Mouse (Mus musculus) midbrain, embryonic 16.5 days (tissue): ENCODE data around the gene Neo1. TPM values are rescaled to one million over a fixed set of nuclear protein-coding genes. Genes with fewer than 3 reads are reported as not detected.
A peak's percentile ranks its signal among the peaks of the same experiment; 100 is the strongest.

Source experiments
- ATAC-seq: fragments of 200-750 bp; cut with Nextera tagmentation; 2 replicates; pipeline ENCODE4 v1.8.0; 2017; ENCODE audit warnings: moderate TSS enrichment
- H3K27ac ChIP-seq: fragments of 300-500 bp; sonication (generic); 2 replicates; pipeline ENCODE4 v1.5.1; 2014; ENCODE audit warnings: mild to moderate bottlenecking, low read length, mixed read lengths
- H3K27me3 ChIP-seq: fragments of 300-500 bp; sonication (generic); 2 replicates; pipeline ENCODE4 v1.6.1; 2014; ENCODE audit warnings: low read depth, low read length, mixed read lengths; ENCODE audit not compliant: control insufficient read depth, insufficient read depth
- H3K36me3 ChIP-seq: fragments of 300-500 bp; sonication (generic); 2 replicates; pipeline ENCODE4 v1.6.1; 2014; ENCODE audit warnings: mild to moderate bottlenecking, low read length, moderate library complexity, mixed read lengths; ENCODE audit not compliant: control insufficient read depth, insufficient read depth
- H3K4me1 ChIP-seq: fragments of 300-500 bp; sonication (generic); 2 replicates; pipeline ENCODE4 v1.6.1; 2014; ENCODE audit warnings: mild to moderate bottlenecking, low read length, mixed read lengths; ENCODE audit not compliant: control insufficient read depth, insufficient read depth
- H3K4me2 ChIP-seq: fragments of 300-500 bp; sonication (generic); 2 replicates; pipeline ENCODE4 v1.6.1; 2014; ENCODE audit warnings: mild to moderate bottlenecking, low read length, mixed read lengths
- H3K4me3 ChIP-seq: fragments of 300-500 bp; sonication (generic); 2 replicates; pipeline ENCODE4 v1.5.1; 2014; ENCODE audit warnings: low read depth, mild to moderate bottlenecking, low read length, moderate library complexity, mixed read lengths
- H3K9ac ChIP-seq: fragments of 300-500 bp; sonication (generic); 2 replicates; pipeline ENCODE4 v1.6.1; 2014; ENCODE audit warnings: low read depth, low read length, mixed read lengths
- H3K9me3 ChIP-seq: fragments of 300-500 bp; sonication (generic); replicated peaks from 2 replicates; pipeline ENCODE4 v1.6.1; 2014; ENCODE audit warnings: mild to moderate bottlenecking, low read length, mixed read lengths; ENCODE audit not compliant: control insufficient read depth, poor library complexity, severe bottlenecking
- WGBS: fragments of 180-500 bp; shearing (Covaris S2); extraction: QIAGEN DNeasy Blood & Tissue Kit; methylation state at CpG from one replicate; pipeline ENCODE4 v1.1.7; 2014; 5-methylcytosine and 5-hydroxymethylcytosine counted together
- polyA plus RNA-seq: library from polyadenylated mRNA; unstranded; fragments of >200 nt; fragmentation: Nextera tagmentation; extraction: Ambion mirVana; gene quantifications from 2 replicates; pipeline ENCODE4 v1.2.1, GENCODE M21; 2015

Neo1 gene
- polyA plus RNA-seq = 48.6 and 51.2 TPM in 2 replicates

GRCm38 (mm10) chr9:59036159-59036731 is at the start of gene Neo1:
Gene Neo1, minus strand, starts transcription at chr9:59036441.
- peak within 1 kb of the TSS; percentile 80 for H3K4me2 ChIP-seq
- H3K9ac ChIP-seq = peak within 1 kb of the TSS; percentile 97
- no peaks in the 10 kb centered on the region for H3K36me3 ChIP-seq
- ATAC-seq = peak; percentile 95
- under 1% methylated on average over 64 of the region's 86 CpGs for WGBS
- peaks cover 32% of the 10 kb centered on the region for H3K4me1 ChIP-seq
- peak within 1 kb of the TSS; percentile 100 for H3K27ac ChIP-seq
- no peaks in the 10 kb centered on the region for H3K27me3 ChIP-seq
- peak within 1 kb of the TSS; percentile 82 for H3K4me3 ChIP-seq
- H3K9me3 ChIP-seq = no peaks in the 10 kb centered on the region

- Histone ChIP-seq H3K9me3 (no peaks in the 10 kb centered on the region), H3K9ac (no peak overlapping the region), H3K4me1 (peaks cover 31% of the 10 kb centered on the region), H3K27ac (no peak overlapping the region), H3K4me2 (no peak overlapping the region), H3K27me3 (no peaks in the 10 kb centered on the region), H3K4me3 (no peak overlapping the region), H3K36me3 (no peaks in the 10 kb centered on the region)
- no peak for ATAC-seq
- WGBS = 66% methylated on average over 4 of the region's 4 CpGs
Measured at GRCm38 (mm10) chr9:59075632-59076031, 39.4 kb upstream of the Neo1 start.

GRCm38 (mm10) chr9:59073887-59074286 is 37.6 kb upstream of the Neo1 start:
- H3K4me1 ChIP-seq = peaks cover 31% of the 10 kb centered on the region
- no peaks in the 10 kb centered on the region for H3K9me3 ChIP-seq
- 48% methylated on average over 4 of the region's 4 CpGs for WGBS
- H3K36me3 ChIP-seq = no peaks in the 10 kb centered on the region
- no peak overlapping the region for H3K9ac ChIP-seq
- H3K4me3 ChIP-seq = no peak overlapping the region
- no peak; the same call in 1 of the 2 replicates for ATAC-seq
- H3K27me3 ChIP-seq = no peaks in the 10 kb centered on the region
- peak overlapping the region; percentile 84; the same call in 1 of the 2 replicates for H3K27ac ChIP-seq
- no peak overlapping the region for H3K4me2 ChIP-seq

- ATAC-seq = peak; percentile 96
- 8% methylated on average over 14 of the region's 14 CpGs for WGBS
- no peak overlapping the region for H3K9ac ChIP-seq
Measured at GRCm38 (mm10) chr9:59072076-59072777, 36.0 kb upstream of the Neo1 start.

GRCm38 (mm10) chr9:59071220-59071977 is 35.2 kb upstream of the Neo1 start:
- Histone ChIP-seq H3K27me3 (no peaks in the 10 kb centered on the region), H3K27ac (peak overlapping the region; percentile 84), H3K4me3 (no peak overlapping the region), H3K4me1 (peaks cover 35% of the 10 kb centered on the region), H3K9me3 (no peaks in the 10 kb centered on the region), H3K36me3 (no peaks in the 10 kb centered on the region), H3K9ac (no peak overlapping the region), H3K4me2 (peak overlapping the region; percentile 49)
- no peak for ATAC-seq
- 54% methylated on average over 7 of the region's 7 CpGs for WGBS

More at GRCm38 (mm10) chr9:59072076-59072777, 36.0 kb upstream of the Neo1 start:
- no peaks in the 10 kb centered on the region for H3K27me3 ChIP-seq
- H3K4me1 ChIP-seq = peaks cover 31% of the 10 kb centered on the region
- no peaks in the 10 kb centered on the region for H3K9me3 ChIP-seq
- no peaks in the 10 kb centered on the region for H3K36me3 ChIP-seq
- H3K4me2 ChIP-seq = peak overlapping the region; percentile 49
- H3K27ac ChIP-seq = peak overlapping the region; percentile 84
- peak overlapping the region; percentile 14; the same call in 1 of the 2 replicates for H3K4me3 ChIP-seq

GRCm38 (mm10) chr9:59070216-59070615 is 34.0 kb upstream of the Neo1 start:
- no peak for ATAC-seq
- H3K27ac ChIP-seq = no peak overlapping the region
- 84% methylated on average over 4 of the region's 4 CpGs for WGBS

GRCm38 (mm10) chr9:59065616-59066301 is 29.5 kb upstream of the Neo1 start:
- Histone ChIP-seq H3K27ac (no peak overlapping the region), H3K9ac (no peak overlapping the region), H3K27me3 (no peaks in the 10 kb centered on the region), H3K4me1 (peaks cover 5% of the 10 kb centered on the region; the same call in 1 of the 2 replicates), H3K4me3 (no peak overlapping the region), H3K36me3 (no peaks in the 10 kb centered on the region), H3K9me3 (no peaks in the 10 kb centered on the region), H3K4me2 (no peak overlapping the region)
- no peak for ATAC-seq
- WGBS = 55% methylated on average over 6 of the region's 6 CpGs

More at GRCm38 (mm10) chr9:59070216-59070615, 34.0 kb upstream of the Neo1 start:
- H3K4me3 ChIP-seq = no peak overlapping the region
- H3K4me2 ChIP-seq = no peak overlapping the region
- no peaks in the 10 kb centered on the region for H3K36me3 ChIP-seq
- H3K9ac ChIP-seq = no peak overlapping the region
- no peaks in the 10 kb centered on the region for H3K27me3 ChIP-seq
- H3K4me1 ChIP-seq = peaks cover 35% of the 10 kb centered on the region
- no peaks in the 10 kb centered on the region for H3K9me3 ChIP-seq

- 73% methylated on average over 4 of the region's 4 CpGs for WGBS
- Histone ChIP-seq H3K9ac (no peak overlapping the region), H3K4me1 (peaks cover 3% of the 10 kb centered on the region; the same call in 1 of the 2 replicates), H3K9me3 (no peaks in the 10 kb centered on the region), H3K4me2 (no peak overlapping the region), H3K27ac (no peak overlapping the region), H3K36me3 (no peaks in the 10 kb centered on the region), H3K4me3 (no peak overlapping the region), H3K27me3 (no peaks in the 10 kb centered on the region)
- no peak for ATAC-seq
Measured at GRCm38 (mm10) chr9:59062409-59062808, 26.2 kb upstream of the Neo1 start.
